Mouse (Mus musculus): ENCODE measurements around the gene Cpa1. TPM values are rescaled to one million over a fixed set of nuclear protein-coding genes. Genes with fewer than 3 reads are reported as not detected.

The Cpa1 gene
- total and polyA plus RNA-seq, 3 experiments = not detected

DNA sequence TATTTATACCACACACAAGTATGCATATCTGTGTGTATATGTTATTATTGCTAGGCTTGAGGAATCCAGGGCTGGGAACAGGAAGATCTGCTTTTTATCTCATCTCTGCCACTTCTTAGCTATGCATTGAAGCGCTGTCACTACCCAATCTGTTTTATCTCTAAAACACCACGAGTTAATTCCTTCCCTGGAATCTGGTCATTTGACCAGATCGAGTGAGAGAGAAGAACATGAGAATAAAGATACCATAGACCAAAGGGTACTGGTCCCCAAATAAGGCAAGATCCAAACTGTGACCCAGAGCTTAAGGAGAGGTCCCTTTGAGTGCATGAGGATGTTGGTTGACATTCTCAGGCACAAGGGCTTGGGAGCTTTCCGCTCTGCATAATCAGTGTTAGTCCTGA, 17.0 kb upstream of the Cpa1 start:
- no peaks in the 10 kb centered on the region for H3K79me2 ChIP-seq (ENCODE audit: control insufficient read depth, insufficient read depth, low read length, poor library complexity)

DNA sequence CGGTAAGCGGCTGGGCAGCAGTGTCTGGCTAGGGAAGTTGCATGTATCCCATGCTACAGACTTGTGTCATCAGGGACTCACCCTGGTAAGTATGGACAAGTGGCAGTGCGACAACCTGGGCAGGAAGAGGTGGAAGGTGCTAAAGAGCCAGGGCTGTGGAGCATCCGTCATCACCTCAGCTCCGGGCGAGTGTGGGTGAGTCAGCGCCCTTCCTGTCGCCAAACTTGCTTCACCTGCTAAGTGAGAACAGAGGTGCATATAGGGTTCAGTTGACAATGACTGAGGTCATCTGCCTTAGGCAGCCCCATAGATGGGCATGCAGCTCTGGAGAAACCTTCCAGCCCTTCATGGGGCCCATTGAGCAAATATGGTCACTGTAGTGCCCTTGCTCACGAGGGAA, 14.3 kb upstream of the Cpa1 start:
- Histone ChIP-seq H3K27ac (ENCODE audit: control insufficient read depth, low read depth, low read length) (no peak overlapping the region), H3K9me3 (replicated peaks; ENCODE audit: insufficient read depth, low read length) (no peaks in the 10 kb centered on the region), H3K36me3 (ENCODE audit: control insufficient read depth in 1 of 2, insufficient read depth in 2 of 2, low read length in 2 of 2) (no peaks in the 10 kb centered on the region), H3K4me1 (ENCODE audit: control insufficient read depth in 1 of 2, insufficient read depth in 2 of 2, low read length in 2 of 2) (no peaks in the 10 kb centered on the region), H3K4me3 (ENCODE audit: control insufficient read depth in 1 of 2, insufficient read depth in 1 of 2, low read depth in 2 of 2, low read length in 2 of 2) (no peak overlapping the region), H3K9ac (ENCODE audit: control insufficient read depth, low read depth, low read length, poor library complexity, severe bottlenecking) (no peak overlapping the region), H3K79me2 (ENCODE audit: control insufficient read depth, insufficient read depth, low read length, poor library complexity) (no peaks in the 10 kb centered on the region), H3K27me3 (ENCODE audit: control insufficient read depth in 1 of 2, insufficient read depth in 2 of 2, low read length in 2 of 2) (peaks cover 0 to 3% of the 10 kb centered on the region in 2 experiments; a peak in 2 of 4 replicates)
- no peak for DNase-seq (ENCODE audit: low read depth, low spot score)
- TF ChIP-seq RAD21 (IDR thresholded peaks at IDR 0.05; ENCODE audit: low read depth, low read length) = no peak
- TF ChIP-seq MXI1 (IDR thresholded peaks at IDR 0.05; ENCODE audit: low read depth, low read length) = no peak
- TF ChIP-seq GATA1 (IDR thresholded peaks at IDR 0.05; ENCODE audit: low read depth, low read length) = no peak
- no peak for TF ChIP-seq MYC (IDR thresholded peaks at IDR 0.05; ENCODE audit: low read depth, low read length)
- TF ChIP-seq UBTF (IDR thresholded peaks at IDR 0.05; ENCODE audit: borderline replicate concordance, insufficient read depth, low read depth, low read length) = no peak

More for the DNA sequence above, 17.0 kb upstream of the Cpa1 start:
- no peak for DNase-seq (ENCODE audit: low read depth, low spot score)
- Histone ChIP-seq H3K4me1 (ENCODE audit: control insufficient read depth in 1 of 2, insufficient read depth in 2 of 2, low read length in 2 of 2) (no peaks in the 10 kb centered on the region), H3K9me3 (replicated peaks; ENCODE audit: insufficient read depth, low read length) (no peaks in the 10 kb centered on the region), H3K4me3 (ENCODE audit: control insufficient read depth in 1 of 2, insufficient read depth in 1 of 2, low read depth in 2 of 2, low read length in 2 of 2) (no peak overlapping the region), H3K9ac (ENCODE audit: control insufficient read depth, low read depth, low read length, poor library complexity, severe bottlenecking) (no peak overlapping the region), H3K36me3 (ENCODE audit: control insufficient read depth in 1 of 2, insufficient read depth in 2 of 2, low read length in 2 of 2) (no peaks in the 10 kb centered on the region), H3K27ac (ENCODE audit: control insufficient read depth, low read depth, low read length) (no peak overlapping the region), H3K27me3 (ENCODE audit: control insufficient read depth in 1 of 2, insufficient read depth in 2 of 2, low read length in 2 of 2) (peaks cover 0 to 3% of the 10 kb centered on the region in 2 experiments; a peak in 2 of 4 replicates)
- TF ChIP-seq SIN3A (IDR thresholded peaks at IDR 0.05; ENCODE audit: low read length) (no peak), MYC (IDR thresholded peaks at IDR 0.05; ENCODE audit: low read depth, low read length) (no peak), TCF12 (IDR thresholded peaks at IDR 0.05; ENCODE audit: low read depth, low read length) (no peak), KAT2A (conservative IDR thresholded peaks at IDR 0.05; ENCODE audit: low read depth, low read length) (no peak), GATA1 (IDR thresholded peaks at IDR 0.05; ENCODE audit: low read depth, low read length) (no peak), CTCF (IDR thresholded peaks at IDR 0.05 in 2 of 3, conservative IDR thresholded peaks at IDR 0.05 in 1 of 3; ENCODE audit: control insufficient read depth in 1 of 3, insufficient read depth in 1 of 3, low read depth in 2 of 3, low read length in 3 of 3, poor library complexity in 1 of 3, severe bottlenecking in 1 of 3) (no peak), E2F4 (IDR thresholded peaks at IDR 0.05; ENCODE audit: borderline replicate concordance, low read depth, low read length) (no peak), MXI1 (IDR thresholded peaks at IDR 0.05; ENCODE audit: low read depth, low read length) (no peak), POLR2A (IDR thresholded peaks at IDR 0.05; ENCODE audit: control insufficient read depth in 1 of 2, insufficient read depth in 1 of 2, low read depth in 1 of 2, low read length in 2 of 2, poor library complexity in 1 of 2) (no peak), EP300 (IDR thresholded peaks at IDR 0.05; ENCODE audit: low read depth in 1 of 2, low read length in 2 of 2) (no peak), POLR2AphosphoS5 (IDR thresholded peaks at IDR 0.05; ENCODE audit: borderline replicate concordance, low read depth, low read length) (no peak), MEF2A (IDR thresholded peaks at IDR 0.05; ENCODE audit: extremely low read depth, insufficient replicate concordance, low read depth, low read length, poor library complexity, severe bottlenecking) (no peak), ETS1 (IDR thresholded peaks at IDR 0.05; ENCODE audit: low read depth, low read length) (no peak), NELFE (IDR thresholded peaks at IDR 0.05; ENCODE audit: low read depth, low read length) (no peak), CHD2 (IDR thresholded peaks at IDR 0.05; ENCODE audit: low read length) (no peak), MAX (IDR thresholded peaks at IDR 0.05; ENCODE audit: low read length) (no peak), USF1 (IDR thresholded peaks at IDR 0.05; ENCODE audit: low read depth, low read length) (no peak), ZC3H11A (IDR thresholded peaks at IDR 0.05; ENCODE audit: low read depth, low read length) (no peak), MAFK (IDR thresholded peaks at IDR 0.05; ENCODE audit: borderline replicate concordance, low read depth, low read length) (no peak), ZNF384 (IDR thresholded peaks at IDR 0.05; ENCODE audit: low read depth, low read length) (no peak)
